ENCODE assay signal across 21 mouse cellular contexts in the genomic region with DNA sequence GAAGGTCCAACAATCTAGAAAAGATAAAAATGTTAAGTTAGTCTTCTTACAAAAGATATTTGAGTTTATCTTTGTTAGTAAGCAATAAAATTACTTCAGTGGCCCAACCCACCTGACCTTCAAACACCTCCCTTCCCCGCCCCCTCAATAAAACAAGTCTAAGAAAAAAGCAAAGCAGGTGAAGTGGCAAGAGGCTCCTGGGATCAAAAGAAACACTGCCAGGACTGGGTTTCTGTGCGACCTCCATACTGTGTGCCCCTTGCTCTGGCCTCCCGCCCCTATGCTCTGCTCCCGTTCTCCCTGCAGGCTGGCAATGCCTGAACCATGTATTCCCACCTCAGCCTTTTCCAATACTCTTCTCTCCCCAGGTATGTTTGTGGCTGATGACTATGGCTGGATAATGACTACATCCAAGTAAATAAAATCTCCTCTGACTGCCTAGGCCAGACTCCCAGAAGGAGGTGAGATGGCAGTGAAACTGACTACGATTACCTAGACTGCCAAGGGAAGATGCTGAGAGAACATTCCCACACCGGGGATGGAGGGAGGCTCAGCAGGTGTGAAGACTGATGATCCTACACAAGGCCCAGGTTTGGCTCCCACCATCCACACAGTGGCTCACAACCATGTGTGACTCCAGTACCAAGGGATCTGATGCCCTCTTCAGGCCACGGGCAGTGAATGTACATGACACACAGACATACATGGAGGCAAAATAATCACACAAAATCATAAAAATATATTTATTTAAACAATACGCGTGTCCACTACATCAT. TPM values are rescaled to one million over a fixed set of nuclear protein-coding genes. Genes with fewer than 3 reads are reported as not detected.
A peak's percentile ranks its signal among the peaks of the same experiment; 100 is the strongest.
DNase-seq lines count a peak whose midpoint lies in the region; ATAC-seq and TF ChIP-seq lines count a peak whose summit lies in the region.
"Had no signal": no experiment of that assay in that cellular context is flagged by ENCODE, and none has a peak within 500 bp of the region (broad histone marks: within the 10 kb centered on the region; RNA-seq: fewer than 3 reads in every experiment).

No protein-coding gene starts in this region.

- peak; percentile 7 for TF ChIP-seq RAD21 in MEL (IDR thresholded peaks at IDR 0.05; ENCODE audit: low read depth, low read length)

- no peaks in the 10 kb centered on the region for H3K27me3 ChIP-seq in MEL (ENCODE audit: control insufficient read depth in 1 of 2, insufficient read depth in 2 of 2, low read length in 2 of 2)
- no peaks in the 10 kb centered on the region for H3K27me3 ChIP-seq in intestine, embryonic 14.5 days (replicated peaks; ENCODE audit: control insufficient read depth, insufficient read depth, low read length)
- no peaks in the 10 kb centered on the region for H3K27me3 ChIP-seq in intestine, embryonic 16.5 days (replicated peaks; ENCODE audit: control insufficient read depth, insufficient read depth, low read length)
- H3K27me3 ChIP-seq in stomach, postnatal 0 days (ENCODE audit: control insufficient read depth, insufficient read depth, low read length), result no peaks in the 10 kb centered on the region
- H3K27me3 ChIP-seq: embryonic facial prominence, embryonic 12.5 days; forebrain, embryonic 13.5 days; forebrain, embryonic 15.5 days; Patski had no signal

- TF ChIP-seq CTCF in MEL (IDR thresholded peaks at IDR 0.05 in 2 of 3, conservative IDR thresholded peaks at IDR 0.05 in 1 of 3; ENCODE audit: control insufficient read depth in 1 of 3, insufficient read depth in 1 of 3, low read depth in 2 of 3, low read length in 3 of 3, poor library complexity in 1 of 3, severe bottlenecking in 1 of 3), result 0 out of 6 replicates have a peak, but pooled peaks of 1 of the 3 experiments have one; percentile 8
- TF ChIP-seq CTCF in stomach, postnatal 0 days (IDR thresholded peaks at IDR 0.05; ENCODE audit: low read depth), result peak; percentile 12; the same call in 1 of the 2 replicates
- TF ChIP-seq CTCF in layer of hippocampus, adult 2 months (conservative IDR thresholded peaks at IDR 0.05), result no peak

- H3K4me2 ChIP-seq in intestine, embryonic 14.5 days (ENCODE audit: low read length), result no peak overlapping the region
- peak overlapping the region; percentile 5; the same call in 1 of the 2 replicates for H3K4me2 ChIP-seq in intestine, embryonic 16.5 days (ENCODE audit: low read depth, low read length)
- H3K4me2 ChIP-seq in stomach, postnatal 0 days (replicated peaks; ENCODE audit: low read depth), result no peak overlapping the region
- H3K4me2 ChIP-seq: embryonic facial prominence, embryonic 12.5 days; forebrain, embryonic 13.5 days; forebrain, embryonic 15.5 days had no signal

- TF ChIP-seq POLR2A in MEL (IDR thresholded peaks at IDR 0.05; ENCODE audit: control insufficient read depth in 1 of 2, insufficient read depth in 1 of 2, low read depth in 1 of 2, low read length in 2 of 2, poor library complexity in 1 of 2), result no peak

- H3K79me2 ChIP-seq in MEL (ENCODE audit: control insufficient read depth, insufficient read depth, low read length, poor library complexity), result no peaks in the 10 kb centered on the region

- H3K4me1 ChIP-seq in MEL (ENCODE audit: control insufficient read depth in 1 of 2, insufficient read depth in 2 of 2, low read length in 2 of 2), result no peaks in the 10 kb centered on the region
- H3K4me1 ChIP-seq in intestine, embryonic 14.5 days (replicated peaks; ENCODE audit: control insufficient read depth, insufficient read depth, low read length), result no peaks in the 10 kb centered on the region
- H3K4me1 ChIP-seq in intestine, embryonic 16.5 days (ENCODE audit: control insufficient read depth, insufficient read depth, low read length), result no peaks in the 10 kb centered on the region; the same call in 1 of the 2 replicates
- no peaks in the 10 kb centered on the region for H3K4me1 ChIP-seq in stomach, postnatal 0 days (replicated peaks; ENCODE audit: control insufficient read depth, insufficient read depth)
- H3K4me1 ChIP-seq: embryonic facial prominence, embryonic 10.5 days; embryonic facial prominence, embryonic 12.5 days; forebrain, embryonic 13.5 days; forebrain, embryonic 15.5 days had no signal

- TF ChIP-seq EP300 in MEL (IDR thresholded peaks at IDR 0.05; ENCODE audit: low read depth in 1 of 2, low read length in 2 of 2), result no peak
- TF ChIP-seq EP300 in stomach, postnatal 0 days (optimal IDR thresholded peaks at IDR 0.05), result no peak

- no peak overlapping the region for H3K9ac ChIP-seq in MEL (ENCODE audit: control insufficient read depth, low read depth, low read length, poor library complexity, severe bottlenecking)
- H3K9ac ChIP-seq in intestine, embryonic 14.5 days (ENCODE audit: low read length), result no peak overlapping the region
- H3K9ac ChIP-seq in intestine, embryonic 16.5 days (ENCODE audit: low read depth, low read length), result no peak overlapping the region
- H3K9ac ChIP-seq in stomach, postnatal 0 days (ENCODE audit: low read length), result no peak overlapping the region
- H3K9ac ChIP-seq: embryonic facial prominence, embryonic 12.5 days; forebrain, embryonic 13.5 days; forebrain, embryonic 15.5 days had no signal

- 74% methylated on average over 9 of the region's 9 CpGs for WGBS in intestine, embryonic 14.5 days
- WGBS in intestine, embryonic 16.5 days, result 77% methylated on average over 9 of the region's 9 CpGs
- 89% methylated on average over 9 of the region's 9 CpGs for WGBS in stomach, postnatal 0 days

- peak; percentile 78 for ATAC-seq in intestine, embryonic 14.5 days (replicated peaks; ENCODE audit: low FRiP score, low TSS enrichment, low read depth)
- peak; percentile 84 for ATAC-seq in intestine, embryonic 16.5 days
- ATAC-seq in stomach, postnatal 0 days (ENCODE audit: low FRiP score, low TSS enrichment), result no peak
- ATAC-seq: activated CD4-positive, CD25-positive, alpha-beta regulatory T cell, adult 4 months; forebrain, embryonic 13.5 days; forebrain, embryonic 15.5 days; Patski had no signal

- no peak overlapping the region for H3K4me3 ChIP-seq in MEL (ENCODE audit: control insufficient read depth in 1 of 2, insufficient read depth in 1 of 2, low read depth in 2 of 2, low read length in 2 of 2)
- H3K4me3 ChIP-seq in intestine, embryonic 14.5 days (ENCODE audit: low read depth, low read length), result no peak overlapping the region
- no peak overlapping the region for H3K4me3 ChIP-seq in intestine, embryonic 16.5 days (ENCODE audit: low read length)
- H3K4me3 ChIP-seq in stomach, postnatal 0 days (ENCODE audit: low read depth, low read length), result no peak overlapping the region
- H3K4me3 ChIP-seq in layer of hippocampus, adult 2 months, result no peak overlapping the region
- H3K4me3 ChIP-seq: embryonic facial prominence, embryonic 10.5 days; embryonic facial prominence, embryonic 12.5 days; forebrain, embryonic 13.5 days; forebrain, embryonic 15.5 days had no signal

- no peaks in the 10 kb centered on the region for H3K9me3 ChIP-seq in MEL (replicated peaks; ENCODE audit: insufficient read depth, low read length)
- no peaks in the 10 kb centered on the region for H3K9me3 ChIP-seq in intestine, embryonic 14.5 days (ENCODE audit: control insufficient read depth, low read length)
- no peaks in the 10 kb centered on the region for H3K9me3 ChIP-seq in intestine, embryonic 16.5 days (ENCODE audit: control insufficient read depth, low read length)
- H3K9me3 ChIP-seq in stomach, postnatal 0 days (ENCODE audit: control insufficient read depth, low read length), result no peaks in the 10 kb centered on the region
- H3K9me3 ChIP-seq: embryonic facial prominence, embryonic 10.5 days; embryonic facial prominence, embryonic 12.5 days; forebrain, embryonic 13.5 days; forebrain, embryonic 15.5 days had no signal

- peaks cover 0 to 2% of the 10 kb centered on the region in 2 experiments; a peak in 1 of 4 replicates for H3K36me3 ChIP-seq in MEL (ENCODE audit: control insufficient read depth in 1 of 2, insufficient read depth in 2 of 2, low read length in 2 of 2)
- H3K36me3 ChIP-seq in intestine, embryonic 14.5 days (ENCODE audit: control insufficient read depth, insufficient read depth, low read length), result peaks cover 43% of the 10 kb centered on the region
- 0 out of 2 replicates have a peak, but pooled peaks cover 2% of the 10 kb centered on the region for H3K36me3 ChIP-seq in intestine, embryonic 16.5 days (ENCODE audit: control insufficient read depth, insufficient read depth, low read length)
- H3K36me3 ChIP-seq in stomach, postnatal 0 days (ENCODE audit: control insufficient read depth, insufficient read depth, low read length), result peaks cover 13% of the 10 kb centered on the region

- no peak overlapping the region for H3K27ac ChIP-seq in MEL (ENCODE audit: control insufficient read depth, low read depth, low read length)
- H3K27ac ChIP-seq in intestine, embryonic 14.5 days (ENCODE audit: low read depth), result no peak overlapping the region
- H3K27ac ChIP-seq in intestine, embryonic 16.5 days (ENCODE audit: low read length), result peak overlapping the region; percentile 48; the same call in 1 of the 2 replicates
- H3K27ac ChIP-seq in stomach, postnatal 0 days (replicated peaks), result no peak overlapping the region
- H3K27ac ChIP-seq in layer of hippocampus, adult 2 months, result no peak overlapping the region
- H3K27ac ChIP-seq: embryonic facial prominence, embryonic 10.5 days; embryonic facial prominence, embryonic 12.5 days; forebrain, embryonic 13.5 days; forebrain, embryonic 15.5 days had no signal

- no peak for DNase-seq in MEL (ENCODE audit: low read depth, low spot score)
- no peak for DNase-seq in intestine, embryonic 14.5 days (ENCODE audit: low spot score)
- no peak for DNase-seq in stomach, postnatal 0 days (ENCODE audit: low spot score)
- no peak for DNase-seq in layer of hippocampus, adult 2 months (ENCODE audit: low spot score in 2 of 2)
- DNase-seq in kidney, postnatal 4 days, result no peak
- DNase-seq in layer of hippocampus, adult 9-11 months, result no peak
- DNase-seq: adrenal gland, adult 8-10 months; adrenal gland, postnatal 14 days; adrenal gland, postnatal 36 days; cerebellum, adult 11-12 months; cerebellum, adult 2 months; cerebellum, adult 9-10 months; cerebellum, postnatal 10 days; cerebellum, postnatal 25 days had no signal

RNA-seq across cellular contexts. Expression of a gene that starts 24.9 kb away (rescaled TPM):
- 14.9 and 16.6 TPM in 2 replicates for total RNA-seq in MEL (2012; rRNA removed)
- polyA plus RNA-seq in MEL (2012; ENCODE audit: insufficient read depth in 1 of 2, insufficient read length in 2 of 2, low read depth in 1 of 2, low replicate concordance in 2 of 2, missing spikeins in 1 of 2), result 10 to 100 TPM in 1 of 2 experiments, not detected in 1; 25.7 TPM
- polyA plus RNA-seq in intestine, embryonic 14.5 days (2014; fragmentation: Nextera tagmentation; extraction: Ambion mirVana), result 77.9 and 84.9 TPM in 2 replicates
- polyA plus RNA-seq in intestine, embryonic 16.5 days (2015; fragmentation: Nextera tagmentation; extraction: Ambion mirVana), result 87.7 and 96.3 TPM in 2 replicates
- polyA plus RNA-seq in stomach, postnatal 0 days (2015; fragmentation: Nextera tagmentation; extraction: Ambion mirVana), result 100 and 103 TPM in 2 replicates
- 10 to 100 TPM; 39.4 to 40.6 TPM for total RNA-seq in layer of hippocampus, adult 2 months (2021)

RNA-seq across cellular contexts. Expression of a gene that starts 37.4 kb away (rescaled TPM):
- 0.39 and 0.46 TPM in 2 replicates for total RNA-seq in MEL (2012; rRNA removed)
- polyA plus RNA-seq in MEL (2012; ENCODE audit: insufficient read depth in 1 of 2, insufficient read length in 2 of 2, low read depth in 1 of 2, low replicate concordance in 2 of 2, missing spikeins in 1 of 2), result under 1 TPM in 1 of 2 experiments, not detected in 1; 0.19 TPM
- polyA plus RNA-seq in intestine, embryonic 14.5 days (2014; fragmentation: Nextera tagmentation; extraction: Ambion mirVana), result 19.7 and 23.0 TPM in 2 replicates
- 22.5 and 25.3 TPM in 2 replicates for polyA plus RNA-seq in intestine, embryonic 16.5 days (2015; fragmentation: Nextera tagmentation; extraction: Ambion mirVana)
- 6.2 and 8.0 TPM in 2 replicates for polyA plus RNA-seq in stomach, postnatal 0 days (2015; fragmentation: Nextera tagmentation; extraction: Ambion mirVana)
- total RNA-seq in layer of hippocampus, adult 2 months (2021), result 1 to 10 TPM; 6.7 to 8.0 TPM
